Mouse (Mus musculus) central nervous system, embryonic 11.5 days (tissue): Measurements from ENCODE around the gene Pdxp. TPM values are rescaled to one million over a fixed set of nuclear protein-coding genes. Genes with fewer than 3 reads are reported as not detected.

ENCODE experiments used
- polyA plus RNA-seq: library from polyadenylated mRNA; depleted of rRNA; stranded (reverse); fragments of >200 nt; gene quantifications from 2 replicates; pipeline ENCODE4 v1.2.3, GENCODE M21; 2012; rRNA removed

The Pdxp gene
- polyA plus RNA-seq, result 36.2 and 38.7 TPM in 2 replicates

DNA sequence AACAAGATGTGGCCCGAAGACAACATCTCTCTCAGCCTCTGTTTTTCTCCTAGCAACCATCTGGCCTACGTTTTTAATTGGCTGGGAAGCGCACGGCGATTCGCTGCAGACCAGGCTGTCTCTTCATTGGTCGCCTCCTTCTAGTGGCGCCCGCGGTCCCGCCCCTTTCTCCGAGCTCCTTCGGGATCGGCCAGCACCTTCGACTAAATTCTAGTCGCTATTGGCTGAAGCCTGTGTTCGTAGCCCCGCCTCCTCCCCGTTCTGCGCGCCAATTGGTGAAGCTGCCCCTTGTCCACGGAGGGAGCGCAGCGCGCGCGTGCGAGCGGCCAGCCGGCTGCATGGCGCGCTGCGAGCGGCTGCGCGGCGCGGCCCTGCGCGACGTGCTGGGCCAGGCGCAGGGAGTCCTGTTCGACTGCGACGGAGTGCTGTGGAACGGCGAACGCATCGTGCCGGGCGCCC lies at the start of gene Pdxp:
Gene Pdxp, plus strand, starts transcription at position 288 of the 459 bp plus-strand sequence.

DNA sequence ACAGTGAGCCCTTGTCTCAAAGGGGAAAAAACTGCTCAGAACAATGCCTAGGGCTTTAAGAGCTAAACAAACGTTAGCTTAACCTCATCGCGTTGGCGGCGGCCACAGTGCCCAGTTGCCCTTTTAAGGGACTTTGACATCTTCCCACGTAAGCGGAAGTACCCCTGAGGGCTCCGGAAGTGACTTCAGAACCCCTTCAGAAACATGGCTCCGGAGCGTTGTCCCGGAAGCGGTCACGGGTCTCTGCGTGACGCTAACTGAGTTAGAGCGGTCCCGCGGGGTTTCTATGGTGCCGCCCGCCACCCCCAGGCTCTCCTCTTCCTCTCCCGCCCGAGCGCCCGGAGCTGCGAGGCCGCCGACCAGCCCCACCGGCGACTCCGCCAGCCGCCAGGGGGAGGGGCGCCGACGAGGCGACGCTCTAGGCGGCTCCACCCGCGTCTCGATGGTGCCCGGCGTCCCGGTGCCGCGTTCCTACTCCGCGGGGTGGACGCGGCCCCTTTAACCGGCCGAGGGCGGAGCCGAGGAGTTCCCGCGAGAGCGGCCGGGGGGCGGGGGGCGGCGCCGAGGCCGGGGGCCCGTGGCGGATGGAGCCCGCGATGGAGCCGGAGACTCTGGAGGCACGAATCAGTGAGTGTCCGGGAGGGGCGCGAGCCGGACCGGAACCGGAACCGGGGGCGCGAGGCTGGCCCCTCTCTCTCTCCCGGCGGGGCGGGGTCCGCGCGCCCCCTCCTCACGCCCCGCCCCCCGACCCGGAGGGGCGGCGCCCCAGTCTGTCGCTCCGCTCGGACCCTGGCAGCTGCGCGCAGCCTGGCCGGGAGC lies 36.5 kb upstream of the Pdxp start, which contains the start of gene Gga1:
Gene Gga1, plus strand, starts transcription at position 200 of the 819 bp plus-strand sequence.

DNA sequence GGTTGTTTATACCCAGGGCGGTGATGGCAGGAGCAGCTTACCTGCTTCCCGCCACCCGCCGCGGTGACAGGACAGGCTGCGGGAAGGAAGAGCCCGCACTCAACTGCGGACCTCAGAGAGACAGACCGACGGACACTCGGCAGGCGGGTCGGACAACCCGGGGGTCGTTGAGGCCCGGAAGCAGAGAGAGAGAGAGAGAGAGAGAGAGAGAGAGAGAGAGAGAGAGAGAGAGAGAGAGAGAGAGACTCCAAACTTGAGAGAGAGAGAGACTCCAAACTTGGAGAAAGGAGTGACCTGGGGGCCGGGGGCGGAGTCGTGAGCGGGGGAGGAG lies 14.3 kb upstream of the Pdxp start, which contains the start of gene Gm49510:
Gene Gm49510, plus strand, starts transcription at position 259 of the 331 bp plus-strand sequence.

DNA sequence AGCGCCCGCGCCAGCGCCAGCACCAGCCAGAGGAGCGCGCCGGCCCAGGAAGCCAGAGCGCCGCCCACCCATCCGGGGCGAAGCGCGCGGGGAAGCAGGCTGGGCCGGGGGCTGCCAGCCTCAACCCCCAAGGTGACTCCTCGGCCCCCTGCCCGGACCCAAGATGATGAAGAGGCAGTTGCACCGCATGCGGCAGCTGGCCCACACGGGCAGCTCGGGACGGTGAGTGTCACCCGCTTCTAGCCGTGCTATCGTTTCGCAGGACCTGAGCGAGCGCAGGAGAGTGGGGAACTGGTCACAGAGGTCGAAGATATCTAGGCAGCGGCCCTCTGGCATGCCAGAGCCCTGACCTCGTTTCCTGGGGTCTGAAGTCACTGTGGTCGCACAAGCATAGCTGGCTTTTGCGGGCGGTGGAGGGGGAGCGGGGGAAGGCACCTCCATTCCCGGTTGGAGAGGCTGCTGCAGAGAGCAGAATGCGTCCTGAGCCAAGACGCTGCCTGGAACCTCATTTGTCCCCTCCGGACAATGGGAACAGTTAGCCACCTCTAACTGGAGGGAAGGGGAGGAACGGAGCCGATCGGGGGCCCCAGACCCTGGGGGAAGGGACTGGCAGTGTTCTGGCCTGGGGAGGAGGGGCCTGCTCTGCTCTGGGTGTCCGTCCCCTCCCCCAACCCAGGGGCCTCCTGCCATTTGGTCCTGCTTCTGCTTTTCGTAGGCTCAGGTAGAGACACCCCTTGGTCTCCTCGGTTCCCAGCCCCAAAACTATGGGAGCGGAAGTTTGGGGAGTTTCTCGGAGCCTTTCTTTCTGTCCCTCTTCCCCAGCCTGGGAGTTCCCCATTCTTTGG lies 13.8 kb upstream of the Pdxp start, which contains the start of gene Sh3bp1:
Gene Sh3bp1, plus strand, starts transcription at position 29 of the 845 bp plus-strand sequence.

DNA sequence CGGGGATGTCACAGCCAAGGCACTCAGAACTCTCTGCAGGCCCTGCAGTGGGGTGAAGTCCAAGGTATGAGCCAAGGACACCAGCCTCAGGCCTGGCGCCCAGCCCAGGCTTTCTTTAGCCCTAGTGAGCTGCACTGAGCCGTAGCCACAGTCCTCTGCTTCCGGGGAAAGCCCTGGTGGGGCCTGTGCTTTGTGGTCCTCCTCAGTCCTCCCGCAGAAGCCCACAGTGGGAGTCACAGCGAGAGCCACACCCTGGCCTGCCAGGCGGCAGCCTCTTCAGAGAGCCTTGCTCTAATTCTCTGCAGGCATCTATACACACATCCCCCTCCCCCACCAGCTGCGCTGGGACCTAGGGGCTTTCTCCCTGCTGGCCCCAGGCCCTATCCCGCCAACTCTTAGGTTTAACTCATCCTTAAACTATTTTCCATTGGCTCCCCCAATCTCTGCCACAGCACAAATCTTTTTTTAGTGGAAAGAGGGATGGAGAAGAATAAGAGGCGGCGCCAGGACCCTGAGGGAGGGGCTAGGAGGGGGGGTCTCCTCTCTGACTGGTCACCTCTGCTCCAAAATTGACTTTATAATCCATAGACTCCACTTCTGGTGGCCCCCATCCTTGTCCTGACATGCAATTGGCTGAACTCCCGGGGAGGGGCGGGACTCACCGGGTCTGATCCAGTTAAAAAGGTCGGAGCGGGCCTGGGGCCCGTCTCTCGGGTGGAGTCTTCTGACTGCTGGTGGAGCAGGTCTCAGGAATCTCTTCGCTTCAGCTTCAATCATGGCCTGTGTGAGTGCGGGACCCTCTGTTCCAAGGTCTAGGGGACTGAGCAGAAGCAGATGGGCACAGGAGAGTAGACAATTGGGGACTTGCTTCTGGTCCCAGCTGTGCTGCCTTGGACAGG lies 12.6 kb downstream of the Pdxp start, which contains the start of gene Lgals1:
Gene Lgals1, plus strand, starts transcription at position 705 of the 899 bp plus-strand sequence.

DNA sequence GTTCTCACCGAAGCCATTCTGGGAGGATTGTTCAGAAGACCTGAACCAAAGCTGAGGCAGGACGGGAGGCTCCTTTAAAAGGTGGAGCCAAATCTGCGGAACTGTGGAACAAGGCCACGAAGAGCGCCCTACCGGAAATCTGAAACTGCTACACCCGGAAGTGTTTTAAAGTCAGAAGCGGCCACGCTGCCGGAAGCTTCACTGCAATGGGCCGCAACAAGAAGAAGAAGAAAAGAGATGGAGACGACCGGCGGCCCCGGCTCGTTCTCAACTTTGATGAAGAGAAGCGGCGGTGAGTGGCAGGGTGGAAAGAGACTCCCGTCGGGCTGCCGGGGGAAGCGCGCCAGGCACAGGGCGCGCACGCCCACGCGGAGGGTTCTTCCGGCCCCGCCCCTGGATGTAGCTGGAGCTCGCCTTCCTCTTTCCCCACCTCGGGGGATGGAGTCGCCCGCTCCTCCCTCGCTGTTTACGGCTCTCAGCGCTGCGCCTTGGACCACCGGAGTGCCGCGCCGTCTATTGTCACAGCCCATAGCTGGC lies 21.1 kb downstream of the Pdxp start, which contains the start of gene Nol12:
Gene Nol12, plus strand, starts transcription at position 150 of the 537 bp plus-strand sequence.

DNA sequence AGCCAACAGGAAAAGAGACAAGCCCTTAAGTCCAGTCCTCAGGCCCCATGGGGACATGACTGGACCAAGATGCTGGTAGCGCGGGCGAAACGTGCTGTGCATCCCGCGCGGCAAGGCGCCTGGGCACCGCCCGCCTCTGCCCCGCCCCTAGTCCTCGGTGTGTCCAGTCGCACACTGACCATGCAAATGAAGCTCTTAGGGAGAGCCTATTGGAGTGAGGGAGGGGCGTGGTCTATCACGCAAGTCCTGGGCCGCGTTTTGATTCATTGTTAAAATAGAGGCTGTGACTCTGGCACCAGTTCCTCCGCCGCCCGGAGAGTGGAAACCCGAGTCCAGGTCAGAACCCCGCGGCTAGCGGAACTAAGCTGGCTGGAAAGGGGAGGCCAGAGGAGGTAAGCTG lies 33.9 kb downstream of the Pdxp start, which contains the start of gene Triobp:
Gene Triobp, plus strand, starts transcription at position 68 of the 400 bp plus-strand sequence.

Other genes starting within 250 kb of the Pdxp start
- gene Elfn2, start 195.1 kb upstream of the Pdxp start, polyA plus RNA-seq, result 0.57 and 0.95 TPM in 2 replicates
- 54.4 and 79.1 TPM in 2 replicates for gene Mfng, start 140.4 kb upstream of the Pdxp start, polyA plus RNA-seq
- gene Card10, start 110.9 kb upstream of the Pdxp start, polyA plus RNA-seq, result 3.7 and 4.6 TPM in 2 replicates
- gene Cdc42ep1, start 71.3 kb upstream of the Pdxp start, polyA plus RNA-seq, result 8.0 and 14.8 TPM in 2 replicates
- 0.93 and 1.00 TPM in 2 replicates for gene Lgals2, start 58.4 kb upstream of the Pdxp start, polyA plus RNA-seq
- 47.5 and 50.7 TPM in 2 replicates for gene Gga1, start 36.7 kb upstream of the Pdxp start, polyA plus RNA-seq
- gene Gm49510, start 14.3 kb upstream of the Pdxp start, polyA plus RNA-seq, result 0.06 TPM in 2 replicates
- 17.2 and 36.7 TPM in 2 replicates for gene Sh3bp1, start 14.2 kb upstream of the Pdxp start, polyA plus RNA-seq
- gene Lgals1, start 12.8 kb downstream of the Pdxp start, polyA plus RNA-seq, result 294 and 553 TPM in 2 replicates
- gene Nol12, start 21.0 kb downstream of the Pdxp start, polyA plus RNA-seq, result 36.5 and 40.1 TPM in 2 replicates
- gene Triobp, start 33.8 kb downstream of the Pdxp start, polyA plus RNA-seq, result 51.7 and 58.0 TPM in 2 replicates
- gene H1f0, start 114.5 kb downstream of the Pdxp start, polyA plus RNA-seq, result 366 and 397 TPM in 2 replicates
- gene Galr3, start 128.0 kb downstream of the Pdxp start, polyA plus RNA-seq, result 0.18 and 0.24 TPM in 2 replicates
- gene Ankrd54, start 149.0 kb downstream of the Pdxp start, polyA plus RNA-seq, result 39.7 and 53.6 TPM in 2 replicates
- 143 and 242 TPM in 2 replicates for gene Eif3l, start 161.3 kb downstream of the Pdxp start, polyA plus RNA-seq
- 18.6 and 19.1 TPM in 2 replicates for gene Micall1, start 195.0 kb downstream of the Pdxp start, polyA plus RNA-seq
- 211 and 410 TPM in 2 replicates for gene Polr2f, start 227.1 kb downstream of the Pdxp start, polyA plus RNA-seq
- gene 1700088E04Rik, start 227.3 kb downstream of the Pdxp start, polyA plus RNA-seq, result 7.1 and 8.2 TPM in 2 replicates